Mouse (Mus musculus) adrenal gland, postnatal 14 days (tissue): ENCODE measurements around the gene Oas1c. TPM values are rescaled to one million over a fixed set of nuclear protein-coding genes. Genes with fewer than 3 reads are reported as not detected.
"Not testable (repeated sequence)": the region's sequence is repeated elsewhere in the genome, so short reads cannot be mapped to it uniquely, and the experiment has no call there.

ENCODE experiments used
- DNase-seq: peaks from one replicate; pipeline ENCODE4 v3.0.0; 2021; ENCODE audit warnings: mixed read lengths
- long read RNA-seq, 2 experiments: library from polyadenylated mRNA; stranded (forward); transcript quantifications; one replicate each; pipeline ENCODE4 v2.0.0; 2021
- total RNA-seq: library from RNA; stranded (reverse); gene quantifications from 2 replicates; pipeline ENCODE4 v1.2.3, GENCODE M21; 2021

The Oas1c gene
- 0.89 and 1.8 TPM in 2 replicates for total RNA-seq
- long read RNA-seq, experiment 1, partial matches to known transcripts, result 1 of 2 reads
- long read RNA-seq, experiment 1, other reads (novel, unspliced or antisense), result 1 of 2 reads
- long read RNA-seq, experiment 2, partial matches to known transcripts, result 0 of 1 reads
- long read RNA-seq, experiment 2, other reads (novel, unspliced or antisense), result 1 of 1 reads

GRCm38 (mm10) chr5:120811951-120812819, at the start of gene Oas1c:
Gene Oas1c (minus strand): TSS chr5:120812514.
- peak; percentile 91 for DNase-seq

GRCm38 (mm10) chr5:120861121-120861520, 48.8 kb upstream of the Oas1c start, which contains the start of gene Oas1h:
Gene Oas1h (plus strand): TSS chr5:120861421.
- no peak for DNase-seq

GRCm38 (mm10) chr5:120859241-120859640, 46.9 kb upstream of the Oas1c start:
- DNase-seq, result no peak

- peak; percentile 51 for DNase-seq
Observed at GRCm38 (mm10) chr5:120849601-120850136, 37.4 kb upstream of the Oas1c start.

- DNase-seq, result no peak
Observed at GRCm38 (mm10) chr5:120847067-120847466, 34.8 kb upstream of the Oas1c start, which contains the start of gene Oas1f. Gene Oas1f (plus strand): TSS chr5:120847367.

GRCm38 (mm10) chr5:120844713-120845112, 32.4 kb upstream of the Oas1c start:
- DNase-seq, result peak; percentile 47

GRCm38 (mm10) chr5:120836731-120837585, 24.6 kb upstream of the Oas1c start:
- peak; percentile 57 for DNase-seq

GRCm38 (mm10) chr5:120833335-120834280, 21.3 kb upstream of the Oas1c start:
- DNase-seq, result no peak

- DNase-seq, result no peak
Observed at GRCm38 (mm10) chr5:120831031-120831430, 18.7 kb upstream of the Oas1c start.

GRCm38 (mm10) chr5:120818999-120819398, 6.7 kb upstream of the Oas1c start:
- DNase-seq, result no peak

GRCm38 (mm10) chr5:120815949-120816348, 3.6 kb upstream of the Oas1c start:
- DNase-seq, result peak; percentile 40

GRCm38 (mm10) chr5:120813023-120813422, 709 bp upstream of the Oas1c start:
- DNase-seq, result peak; percentile 5

- no peak for DNase-seq
Observed at GRCm38 (mm10) chr5:120809171-120809570, 3.1 kb downstream of the Oas1c start.

GRCm38 (mm10) chr5:120806458-120806857, 5.9 kb downstream of the Oas1c start:
- peak; percentile 65 for DNase-seq

- DNase-seq, result no peak
Observed at GRCm38 (mm10) chr5:120803596-120803995, 8.7 kb downstream of the Oas1c start.

GRCm38 (mm10) chr5:120798943-120799342, 13.4 kb downstream of the Oas1c start:
- not testable (repeated sequence) for DNase-seq

- not testable (repeated sequence) for DNase-seq
Observed at GRCm38 (mm10) chr5:120798147-120798546, 14.2 kb downstream of the Oas1c start.

- not testable (repeated sequence) for DNase-seq
Observed at GRCm38 (mm10) chr5:120795480-120796034, 16.8 kb downstream of the Oas1c start, which contains the start of gene Oas1e. Gene Oas1e (minus strand): TSS chr5:120795530.

GRCm38 (mm10) chr5:120793043-120793442, 19.3 kb downstream of the Oas1c start:
- DNase-seq, result peak; percentile 70

- DNase-seq, result no peak
Observed at GRCm38 (mm10) chr5:120787042-120787441, 25.3 kb downstream of the Oas1c start.
